Mouse (Mus musculus): ENCODE data around the gene Kremen2.
A peak's percentile ranks its signal among the peaks of the same experiment; 100 is the strongest.

Kremen2 gene

DNA sequence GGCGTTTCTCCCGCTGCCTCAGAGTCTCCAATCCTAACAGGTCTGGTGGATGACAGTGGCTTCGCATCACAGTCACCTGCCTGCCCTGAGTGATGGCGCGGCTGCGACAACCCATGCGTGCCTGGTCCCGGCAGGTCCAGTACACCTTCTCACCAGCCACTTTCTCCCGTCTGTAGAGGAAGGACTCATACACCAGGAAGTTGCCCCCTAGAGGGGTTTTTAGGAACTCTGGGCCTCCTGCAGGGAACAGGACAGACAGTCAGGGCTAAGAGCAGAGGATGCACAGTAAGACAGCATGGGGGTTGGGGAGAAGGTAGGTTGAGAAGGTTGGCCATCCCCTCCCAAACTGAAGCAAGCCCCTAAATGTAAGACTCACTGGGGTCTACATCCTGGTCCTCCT, 14.6 kb upstream of the Kremen2 start:
- DNase-seq (ENCODE audit: low read depth, low spot score), result peak; percentile 58

DNA sequence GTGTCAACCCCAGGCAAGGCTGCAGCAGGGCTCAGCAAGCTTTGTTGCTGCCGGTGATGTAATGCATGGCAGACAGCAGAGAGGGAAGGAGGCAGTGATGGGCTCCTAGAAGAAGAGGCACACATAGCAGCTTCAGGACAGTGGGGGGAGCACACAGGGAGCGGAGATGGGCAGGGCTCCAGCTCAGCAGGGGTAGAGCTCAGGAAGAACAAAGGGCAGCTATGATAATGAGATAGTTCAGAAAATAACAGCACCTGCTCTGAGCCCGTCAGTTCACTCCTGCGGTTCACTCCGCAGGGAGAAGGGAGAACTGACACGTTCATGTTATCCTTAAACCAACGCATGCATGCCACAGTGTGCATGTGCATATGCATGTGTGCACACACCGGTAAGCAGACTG, 13.2 kb upstream of the Kremen2 start:
- peak; percentile 83 for DNase-seq (ENCODE audit: low read depth, low spot score)

DNA sequence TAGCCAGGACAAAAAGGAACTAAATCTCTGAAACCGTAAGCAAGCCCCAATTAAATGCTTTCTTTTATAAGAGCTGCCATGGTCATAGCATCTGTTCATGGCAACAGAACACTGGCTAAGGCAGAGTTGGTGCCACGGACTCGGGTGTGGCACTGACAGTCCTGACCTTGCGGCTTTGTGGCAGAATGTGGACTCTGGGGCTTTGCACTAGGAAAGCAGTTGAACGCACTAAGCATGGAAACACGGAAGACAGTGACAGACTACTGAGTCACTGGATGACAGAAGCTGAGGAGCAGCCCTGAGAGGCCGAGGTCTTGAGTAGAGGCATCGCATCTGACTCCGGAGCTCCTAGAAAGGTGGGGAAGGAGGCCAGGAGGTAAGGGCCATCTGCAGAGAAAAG, 11.9 kb upstream of the Kremen2 start:
- no peak for DNase-seq (ENCODE audit: low read depth, low spot score)

DNA sequence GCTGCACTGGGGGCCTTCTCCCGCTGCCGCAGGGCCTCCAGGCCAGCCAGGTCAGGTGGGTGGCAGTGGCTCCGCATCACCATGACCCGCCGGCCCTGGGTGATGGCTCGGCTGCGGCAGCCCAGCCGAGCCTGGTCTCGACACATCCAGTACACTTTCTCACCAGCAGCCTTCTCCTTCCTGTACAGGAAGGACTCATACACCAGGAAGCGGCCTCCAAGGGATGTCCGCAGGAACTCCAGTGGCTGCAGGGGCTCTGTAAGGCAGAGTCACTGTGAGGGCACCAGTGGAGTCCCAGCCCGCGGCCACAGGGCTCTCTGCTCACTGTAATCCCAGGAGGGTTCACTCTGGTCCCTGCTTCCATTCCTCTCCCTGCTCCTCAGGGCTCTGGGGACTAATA, 10.1 kb upstream of the Kremen2 start:
- DNase-seq (ENCODE audit: low read depth, low spot score), result no peak

DNA sequence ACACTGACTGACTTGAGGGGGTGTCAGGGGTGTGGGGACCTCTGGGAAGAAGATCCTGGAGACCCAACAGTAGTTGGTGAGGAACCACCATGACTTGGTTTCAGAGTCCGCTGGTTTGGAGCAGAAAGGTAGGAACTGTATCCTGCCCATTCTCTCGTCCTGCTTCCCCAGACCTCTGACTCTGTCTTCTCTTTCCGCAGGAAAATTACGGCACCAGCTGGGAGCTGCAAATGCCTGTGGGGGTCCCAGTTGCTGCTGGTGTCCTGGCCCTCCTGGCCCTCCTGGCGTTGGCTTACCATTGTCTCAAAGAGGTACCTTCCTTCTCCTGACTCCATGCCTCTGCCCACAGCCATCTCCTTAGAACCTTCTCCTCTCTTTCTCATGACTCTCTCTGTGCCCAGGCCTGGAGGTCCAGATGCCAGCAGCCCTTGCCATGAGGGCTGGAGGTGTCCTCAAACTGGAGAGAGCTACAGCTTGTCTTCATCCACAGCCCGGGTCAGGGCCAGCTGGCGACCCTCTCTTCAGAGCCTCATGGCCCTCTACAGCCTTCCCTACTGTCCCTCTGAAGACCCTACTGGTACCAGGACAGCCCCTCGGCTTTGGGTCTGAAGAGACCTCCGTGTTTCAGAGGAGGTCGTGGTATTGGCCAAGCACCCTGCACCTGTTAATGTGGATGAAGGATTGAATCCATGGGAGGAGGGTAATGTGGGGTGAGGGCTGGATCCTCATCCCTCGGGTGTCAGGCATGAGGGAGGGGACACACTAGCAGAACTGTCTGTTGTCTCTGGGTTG, 4.0 kb upstream of the Kremen2 start:
- DNase-seq (ENCODE audit: low read depth, low spot score), result no peak

DNA sequence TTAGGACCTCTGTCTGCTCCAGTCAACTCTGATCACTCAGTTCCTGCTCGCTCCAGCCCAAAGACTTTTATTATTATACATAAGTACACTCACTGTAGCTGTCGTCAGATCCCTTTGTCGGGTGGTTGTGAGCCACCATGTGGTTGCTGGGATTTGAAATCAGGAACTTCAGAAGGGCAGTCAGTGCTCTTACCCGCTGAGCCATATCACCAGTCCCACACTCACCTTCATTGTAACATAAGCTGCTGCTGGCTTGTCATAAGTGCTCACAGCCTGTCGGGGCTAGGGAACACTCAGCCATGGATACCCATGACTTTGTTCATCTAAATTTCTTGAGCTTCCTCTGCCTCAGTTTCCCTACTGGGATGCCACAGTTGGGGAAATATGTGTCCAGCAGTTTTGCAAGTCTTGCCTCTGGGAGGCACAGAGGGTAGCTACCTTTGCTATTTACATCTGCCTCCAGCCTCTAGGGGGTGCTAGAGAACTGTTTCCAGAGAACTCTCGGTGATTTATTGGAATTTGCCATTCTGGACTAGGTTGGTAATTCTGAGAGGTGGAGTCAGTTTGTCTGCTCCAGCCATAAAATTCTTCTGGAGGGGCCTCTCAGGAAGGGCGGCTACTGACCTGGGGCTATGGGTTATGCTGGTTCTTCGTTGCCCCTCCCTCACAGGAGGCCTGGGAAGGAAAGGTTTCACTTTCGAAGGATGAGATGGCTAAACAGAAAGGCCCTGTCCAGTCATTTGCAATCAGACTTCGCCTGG, 3.2 kb upstream of the Kremen2 start:
- DNase-seq (ENCODE audit: low read depth, low spot score), result peak; percentile 88

DNA sequence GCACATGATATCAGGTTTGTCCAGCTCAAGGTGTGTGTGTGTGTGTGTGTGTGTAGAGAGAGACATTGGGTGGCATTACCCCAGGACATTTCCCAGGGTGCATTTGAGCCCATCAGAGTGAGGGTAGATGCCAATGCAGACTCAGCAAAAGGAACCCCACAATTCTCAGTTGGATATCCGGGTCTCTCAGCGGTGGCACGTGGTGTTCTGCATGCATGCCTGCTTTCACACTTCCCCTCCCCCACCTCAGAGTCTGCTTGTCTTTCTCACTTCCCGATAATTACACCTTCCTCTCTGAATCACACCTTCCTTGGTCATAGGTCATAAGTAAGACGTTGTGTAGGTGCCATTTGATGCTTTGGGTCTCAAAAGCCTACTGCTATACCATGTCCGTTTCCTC, 2.4 kb upstream of the Kremen2 start:
- no peak for DNase-seq (ENCODE audit: low read depth, low spot score)

DNA sequence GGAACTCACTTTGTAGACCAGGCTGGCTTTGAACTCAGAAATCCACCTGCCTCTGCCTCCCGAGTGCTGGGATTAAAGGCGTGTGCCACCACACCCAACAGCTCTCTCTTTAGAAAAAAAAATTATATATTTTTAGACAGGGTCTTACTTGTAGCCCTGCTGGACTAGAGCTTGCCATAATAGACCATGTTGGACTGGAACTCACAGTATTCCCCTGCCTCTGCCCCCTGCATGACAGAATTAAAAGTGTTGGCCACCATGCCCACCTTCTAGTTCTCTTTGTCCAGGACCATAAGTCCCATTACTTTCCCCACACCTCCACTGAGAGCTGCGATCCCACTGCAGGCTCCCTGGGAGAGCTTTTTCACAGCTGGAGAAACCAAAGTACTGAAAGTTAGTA, 1.8 kb upstream of the Kremen2 start:
- no peak for DNase-seq (ENCODE audit: low read depth, low spot score)

DNA sequence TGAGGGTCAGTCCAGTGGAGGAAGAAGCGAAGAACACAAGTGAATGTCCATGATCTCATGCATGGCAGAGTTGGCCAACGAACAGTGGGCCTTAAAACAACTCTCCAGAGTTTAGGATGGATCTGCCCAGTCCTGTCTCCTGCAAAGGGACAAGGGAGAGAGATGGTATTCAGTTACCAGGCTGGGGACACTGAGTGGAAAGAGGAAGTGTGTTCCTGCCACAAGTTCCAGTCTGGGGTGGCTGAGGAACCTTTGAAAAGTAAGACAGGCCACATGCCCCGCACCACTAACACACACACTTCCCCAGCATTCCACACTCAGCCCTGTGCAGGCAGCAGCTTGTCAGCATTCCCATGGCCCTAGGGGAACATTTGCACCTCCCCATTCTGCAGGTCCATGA, 1.1 kb upstream of the Kremen2 start:
- DNase-seq (ENCODE audit: low read depth, low spot score), result no peak

DNA sequence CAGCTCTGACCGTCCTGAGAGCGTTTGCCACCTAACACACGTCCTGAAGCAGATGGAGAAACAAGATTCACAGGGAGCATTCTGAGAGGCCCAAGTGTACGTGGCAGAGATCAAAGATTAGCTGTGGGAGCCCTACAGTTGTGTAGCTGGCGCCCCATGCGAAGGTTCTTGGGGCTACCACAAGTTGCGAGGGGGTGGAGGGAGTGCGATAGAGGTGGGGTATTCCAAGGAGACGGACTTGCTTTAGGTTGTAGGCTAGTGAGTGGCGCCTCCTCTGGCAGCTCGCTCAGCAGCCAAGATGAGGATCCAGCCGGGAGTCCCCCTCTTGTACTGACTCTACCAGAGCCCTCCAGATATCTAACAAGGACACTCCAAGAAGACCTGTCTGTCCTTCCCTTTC, 678 bp upstream of the Kremen2 start:
- DNase-seq (ENCODE audit: low read depth, low spot score), result peak; percentile 83

DNA sequence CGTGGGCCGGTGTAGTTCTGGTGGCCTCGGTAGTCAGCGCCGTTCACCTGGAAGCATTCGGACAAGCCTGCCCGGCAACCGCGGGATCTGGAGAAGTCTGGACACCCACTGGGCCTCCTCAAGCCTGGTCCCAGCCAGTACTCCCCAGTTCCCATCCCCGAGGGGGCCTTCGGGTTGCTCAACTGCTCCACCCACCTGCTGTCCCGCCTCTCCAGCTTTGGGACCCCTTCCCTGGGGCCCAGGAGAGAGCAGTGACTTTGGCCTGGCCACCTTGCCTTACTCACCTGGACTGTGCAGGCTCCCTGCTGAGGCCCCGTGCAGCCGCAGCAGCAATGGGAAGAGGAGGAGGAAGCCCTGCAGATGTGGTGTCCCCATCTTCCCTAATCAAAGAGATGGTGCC, 982 bp downstream of the Kremen2 start:
- DNase-seq (ENCODE audit: low read depth, low spot score), result no peak

DNA sequence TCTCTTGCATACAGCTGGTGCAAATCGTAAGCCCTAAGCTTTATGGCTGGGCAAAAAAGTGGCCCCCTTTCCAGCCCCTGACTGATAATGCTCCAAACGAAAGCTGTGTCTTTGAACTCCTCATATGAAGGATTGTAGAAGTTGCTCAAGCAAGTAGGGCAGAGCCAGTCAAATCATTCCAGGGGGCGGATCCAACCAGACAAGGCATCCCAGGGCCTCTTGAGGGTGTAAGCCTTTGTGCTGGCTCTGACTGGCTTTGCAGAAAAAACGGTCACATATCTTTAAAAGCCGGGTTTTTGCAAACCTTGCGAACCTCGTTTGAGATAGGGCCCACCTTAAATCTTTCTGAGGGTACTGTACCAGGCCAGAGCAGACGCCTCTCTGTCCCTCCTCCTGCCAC, 1.6 kb downstream of the Kremen2 start:
- DNase-seq (ENCODE audit: low read depth, low spot score), result peak; percentile 29

DNA sequence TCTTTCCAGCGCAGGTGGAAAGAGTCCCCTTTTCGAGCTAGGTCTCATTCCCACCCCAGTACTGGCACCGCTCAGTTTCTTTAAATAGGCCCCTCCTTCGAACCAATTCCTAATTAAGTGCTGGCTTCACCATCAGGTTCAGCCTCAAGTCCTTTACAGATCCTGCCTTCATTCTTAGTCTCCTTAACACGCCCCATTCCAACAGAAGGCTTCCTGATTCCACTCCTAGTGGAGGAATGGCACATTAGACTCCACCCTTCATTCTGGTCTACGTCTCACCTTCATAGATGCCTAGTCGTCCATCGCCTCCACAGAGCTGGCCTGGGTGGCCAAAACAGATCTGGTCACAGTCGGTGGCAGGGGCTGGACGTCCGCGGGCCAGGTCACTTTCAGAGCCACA, 2.7 kb downstream of the Kremen2 start:
- peak; percentile 41 for DNase-seq (ENCODE audit: low read depth, low spot score)

DNA sequence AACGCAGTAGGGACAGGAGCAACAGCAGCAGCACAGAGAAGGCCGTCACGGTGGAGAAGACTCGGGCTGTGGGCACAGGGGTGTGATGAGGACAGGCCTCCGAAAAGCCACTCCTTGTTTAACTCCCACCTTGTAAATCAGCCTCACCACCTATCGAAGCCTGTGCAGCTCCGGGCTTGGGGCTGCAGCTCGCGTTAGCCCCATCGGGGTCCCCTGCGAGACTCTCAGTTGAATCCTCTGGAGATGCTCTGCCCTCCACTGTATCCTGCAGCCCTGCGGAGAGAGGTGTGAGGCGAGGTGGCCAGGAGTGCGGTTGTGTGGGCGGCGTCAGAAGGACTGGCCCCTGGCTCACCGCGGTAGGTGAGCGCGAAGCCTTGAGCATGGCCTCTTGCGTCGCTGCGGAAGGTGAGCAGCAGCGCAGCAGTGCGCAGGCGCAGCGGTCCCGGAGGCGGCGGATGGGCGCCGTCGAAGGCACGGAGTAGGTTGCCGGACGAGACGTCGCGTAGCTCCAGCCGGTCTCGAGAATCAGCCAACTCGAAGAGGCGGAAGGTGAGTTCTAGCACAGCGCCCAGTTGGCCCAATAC, 3.3 kb downstream of the Kremen2 start:
- peak; percentile 61 for DNase-seq (ENCODE audit: low read depth, low spot score)

DNA sequence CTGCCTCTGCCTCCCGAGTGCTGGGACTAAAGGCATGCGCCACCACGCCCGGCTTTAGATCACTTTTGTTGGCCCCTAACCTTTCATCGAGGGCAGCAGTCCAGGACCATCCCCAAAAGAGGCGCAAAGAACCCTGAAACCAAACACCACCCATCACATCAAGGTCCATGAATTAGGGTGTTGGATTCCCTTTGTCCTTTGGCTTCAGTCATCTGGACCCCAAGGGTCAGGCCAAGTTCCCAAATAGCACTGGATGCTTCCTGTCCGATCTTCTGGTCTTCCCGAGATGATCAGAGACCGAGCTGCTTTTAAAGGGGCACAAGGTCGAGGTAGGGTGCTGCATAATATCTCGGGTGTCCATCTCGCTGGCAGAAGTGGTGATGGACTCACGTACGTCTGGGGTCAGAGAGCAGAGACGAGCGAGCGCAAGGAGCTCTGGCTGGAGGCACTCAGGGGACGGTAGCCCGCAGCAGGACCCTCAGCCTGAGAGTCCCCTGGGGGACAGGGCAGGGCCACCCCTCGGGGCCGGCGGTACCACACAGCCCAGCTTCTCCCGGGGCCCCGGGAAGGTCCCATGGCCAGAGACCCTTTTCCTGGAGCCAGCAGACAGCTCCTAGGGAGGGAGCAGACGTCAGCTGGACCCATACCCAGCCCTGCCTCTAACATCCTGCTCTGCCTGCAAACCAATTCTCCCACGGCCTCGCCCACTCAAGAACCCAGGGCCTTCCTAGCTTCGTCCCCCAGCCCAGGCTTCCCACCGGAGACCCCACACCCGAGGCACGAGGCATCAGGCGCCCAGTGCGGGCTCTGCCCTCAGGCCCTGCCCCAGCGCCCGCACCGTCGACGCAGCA, 4.0 kb downstream of the Kremen2 start:
- no peak for DNase-seq (ENCODE audit: low read depth, low spot score)

DNA sequence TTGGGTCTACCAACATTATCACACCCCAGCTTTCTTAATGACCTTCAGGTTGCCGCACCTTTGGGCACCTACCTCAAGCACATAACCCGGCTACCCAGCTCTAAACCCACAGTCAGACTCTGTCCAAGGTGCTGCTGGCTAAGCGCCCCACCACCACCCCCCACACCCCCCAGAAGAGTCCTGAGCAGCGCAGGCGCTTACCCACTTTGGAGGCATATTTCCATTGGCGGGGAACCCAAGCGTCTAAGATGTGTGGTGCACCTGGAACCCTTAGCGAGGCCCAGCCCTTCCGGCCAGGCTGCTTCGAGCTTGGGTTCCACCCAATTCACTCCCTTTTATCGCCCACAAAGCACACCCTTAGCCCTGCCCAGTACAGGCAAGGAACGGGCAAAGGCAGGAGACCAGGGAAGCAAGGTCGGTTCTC, 5.0 kb downstream of the Kremen2 start, which contains the start of gene Paqr4:
Paqr4 (minus strand) TSS at position 270 of the 424 bp plus-strand sequence.
- DNase-seq (ENCODE audit: low read depth, low spot score), result no peak

DNA sequence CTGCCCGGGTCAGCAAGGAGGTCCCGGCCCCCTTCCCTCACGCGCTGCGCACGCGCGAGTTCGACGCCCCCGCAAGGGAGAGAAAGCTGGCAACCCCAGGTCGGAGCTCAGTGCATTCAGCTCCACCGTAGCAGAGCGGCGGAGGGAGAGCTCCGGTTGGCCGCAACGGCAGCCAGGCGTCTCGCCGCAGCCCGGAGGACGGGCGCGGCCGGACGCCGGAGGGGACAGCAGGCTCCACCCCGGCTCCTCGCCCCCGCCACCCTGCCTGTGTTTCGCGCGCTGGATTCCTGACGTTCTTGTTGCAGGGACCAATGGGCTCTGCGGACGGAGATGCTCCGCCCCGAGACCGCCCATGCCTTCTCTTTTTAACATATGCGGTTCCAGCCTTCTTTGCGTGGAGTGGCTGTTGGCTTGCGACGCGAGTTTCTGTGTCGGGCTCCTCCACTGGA, 5.5 kb downstream of the Kremen2 start:
- DNase-seq (ENCODE audit: low read depth, low spot score), result peak; percentile 84

DNA sequence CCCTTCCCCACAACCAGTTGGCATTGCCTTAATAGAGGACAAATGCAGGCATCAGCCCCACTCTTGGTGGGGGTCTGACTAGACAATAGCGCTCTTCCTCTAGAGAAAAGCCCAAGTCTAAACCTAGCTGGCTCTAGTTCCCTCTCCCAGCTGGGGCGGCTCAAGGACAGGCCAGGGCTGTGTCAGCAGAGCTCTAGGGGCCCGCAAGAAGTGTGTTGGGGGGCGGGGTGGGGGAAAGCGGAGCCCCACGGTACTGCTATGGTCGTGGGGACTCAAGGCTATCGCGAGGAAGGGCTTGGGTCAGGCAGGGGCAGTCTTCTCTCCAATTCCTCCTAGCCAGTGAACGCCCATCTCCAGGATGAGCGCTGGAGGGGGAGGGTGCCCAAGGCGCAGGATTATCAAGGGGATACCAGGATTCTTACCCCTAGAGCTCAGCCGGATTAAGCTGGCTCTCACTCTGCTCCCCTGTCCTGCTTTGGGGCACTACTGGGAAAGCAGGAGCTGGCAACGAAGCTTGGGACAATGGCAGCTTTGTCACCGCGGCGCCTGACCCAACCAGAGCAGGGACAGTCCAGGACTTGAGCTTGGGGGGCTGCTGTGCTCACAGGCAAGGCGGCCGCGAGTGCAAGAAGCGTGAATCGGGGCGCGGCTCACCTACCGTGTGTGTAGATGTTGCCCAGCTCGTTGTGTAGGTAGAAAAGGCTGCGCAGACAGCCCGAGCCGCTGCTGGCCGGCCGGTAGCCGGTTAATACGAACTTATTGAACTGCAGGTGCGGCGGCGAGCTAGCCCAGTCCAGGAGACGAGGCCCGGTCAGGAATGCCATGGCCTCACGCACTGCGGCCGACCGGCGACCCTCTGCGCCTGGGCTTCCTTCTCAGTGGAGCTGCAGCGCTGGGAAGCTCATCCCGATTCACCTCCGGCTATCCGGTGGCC, 6.2 kb downstream of the Kremen2 start:
- DNase-seq (ENCODE audit: low read depth, low spot score), result peak; percentile 54

DNA sequence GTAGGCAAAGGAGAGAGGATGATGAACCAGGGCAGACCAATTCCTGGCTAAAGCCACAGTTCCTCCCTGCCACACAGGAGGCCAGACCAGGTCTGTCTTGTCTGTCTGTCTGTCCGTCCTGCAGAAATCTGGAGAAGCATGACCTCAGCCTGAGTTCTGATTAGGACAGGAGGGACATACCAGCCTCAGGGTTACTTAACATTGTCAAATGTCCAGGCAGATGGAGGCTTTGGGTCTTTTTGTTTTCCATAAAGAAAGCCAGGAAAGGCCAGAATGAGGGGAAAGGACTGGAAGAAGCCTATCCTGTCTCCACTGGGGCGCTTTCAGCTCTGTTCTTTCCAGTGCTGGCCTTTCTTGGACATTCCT, 6.8 kb downstream of the Kremen2 start:
- DNase-seq (ENCODE audit: low read depth, low spot score), result no peak
